Mouse (Mus musculus) kidney, adult 2 months (tissue): ENCODE results near the gene Plxdc1.
A peak's percentile ranks its signal among the peaks of the same experiment; 100 is the strongest.

Experiments used
- CTCF ChIP-seq: fragments of 200-500 bp; conservative IDR thresholded peaks from 2 replicates; pipeline ENCODE4 v1.5.1; 2011; ENCODE audit warnings: low read depth, mild to moderate bottlenecking, control low read depth, low read length, moderate library complexity, mixed read lengths; ENCODE audit not compliant: insufficient read depth, insufficient read length
- POLR2A ChIP-seq: fragments of 200-500 bp; IDR thresholded peaks from one replicate; pipeline ENCODE4 v1.6.1; 2011; ENCODE audit warnings: low read depth, low read length, control low read depth

DNA sequence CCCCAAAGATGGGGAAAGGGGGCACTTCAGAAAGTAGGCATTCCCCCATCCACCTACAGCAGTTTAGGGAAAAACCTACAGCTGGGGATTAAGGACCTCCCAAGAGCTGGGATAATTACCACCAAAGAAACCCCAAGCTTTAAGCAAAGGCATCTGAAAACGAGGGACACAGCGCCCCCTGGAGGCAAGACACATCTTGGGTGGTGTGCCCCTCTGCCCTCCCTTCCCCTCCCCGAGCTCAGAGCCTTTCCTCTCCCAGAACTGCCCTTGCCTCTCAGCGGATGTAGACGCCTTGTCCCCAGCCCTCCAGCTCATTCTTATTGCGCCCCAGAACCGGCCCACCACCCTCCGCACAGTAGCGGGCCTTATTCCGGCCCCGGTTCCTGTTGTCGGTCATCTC is 16.4 kb upstream of the Plxdc1 start:
- TF ChIP-seq CTCF (peak; percentile 79), POLR2A (no peak)
